Comparison of ENCODE assay signal across 9 mouse cellular contexts in genomic region chr4:82500578-82501098, GRCm38 (mm10).
A peak's percentile ranks its signal among the peaks of the same experiment; 100 is the strongest.
DNase-seq lines count a peak whose midpoint lies in the region; ATAC-seq and TF ChIP-seq lines count a peak whose summit lies in the region.
"Had no signal": no experiment of that assay in that cellular context is flagged by ENCODE, and none has a peak within 500 bp of the region (broad histone marks: within the 10 kb centered on the region; RNA-seq: fewer than 3 reads in every experiment).

No protein-coding gene starts in this region.

- H3K4me1 ChIP-seq in heart, adult 2 months (ENCODE audit: control insufficient read depth, insufficient read depth, low read length), result peaks cover 30% of the 10 kb centered on the region
- peaks cover 7% of the 10 kb centered on the region for H3K4me1 ChIP-seq in forebrain, embryonic 16.5 days (replicated peaks; ENCODE audit: control insufficient read depth, insufficient read depth, low read length)
- peaks cover 8% of the 10 kb centered on the region for H3K4me1 ChIP-seq in liver, embryonic 13.5 days (replicated peaks)

- DNase-seq in heart, adult 2 months, result no peak
- no peak for DNase-seq in heart, postnatal 36 days
- peak; percentile 14 for DNase-seq in 416B (ENCODE audit: low read depth)
- no peak for DNase-seq in liver, embryonic 13.5 days
- DNase-seq in right cerebral cortex, postnatal 14 days, result no peak
- DNase-seq in ovary, adult 18-20 months (ENCODE audit: low spot score), result no peak
- DNase-seq in right cerebral cortex, postnatal 36 days (ENCODE audit: low spot score in 2 of 2), result no peak
- DNase-seq: right cerebral cortex, adult 18-20 months had no signal

- H3K9me3 ChIP-seq in forebrain, embryonic 16.5 days (ENCODE audit: control insufficient read depth, low read length), result no peaks in the 10 kb centered on the region
- H3K9me3 ChIP-seq in liver, embryonic 13.5 days (replicated peaks), result no peaks in the 10 kb centered on the region

- peak overlapping the region; percentile 96 for H3K4me3 ChIP-seq in heart, adult 2 months
- peak overlapping the region; percentile 53 for H3K4me3 ChIP-seq in forebrain, embryonic 16.5 days (replicated peaks; ENCODE audit: low read length)
- no peak overlapping the region for H3K4me3 ChIP-seq in liver, embryonic 13.5 days (replicated peaks)

- H3K27me3 ChIP-seq in heart, adult 2 months (ENCODE audit: control insufficient read depth, insufficient read depth, low read length), result no peaks in the 10 kb centered on the region
- no peaks in the 10 kb centered on the region for H3K27me3 ChIP-seq in forebrain, embryonic 16.5 days (replicated peaks; ENCODE audit: control insufficient read depth, insufficient read depth, low read length)
- peaks cover 42% of the 10 kb centered on the region for H3K27me3 ChIP-seq in liver, embryonic 13.5 days

- H3K27ac ChIP-seq in heart, adult 2 months, result peak overlapping the region; percentile 100
- H3K27ac ChIP-seq in forebrain, embryonic 16.5 days (ENCODE audit: low read length), result peak overlapping the region; percentile 92
- H3K27ac ChIP-seq in liver, embryonic 13.5 days, result no peak overlapping the region

- peak overlapping the region; percentile 49 for H3K4me2 ChIP-seq in forebrain, embryonic 16.5 days (ENCODE audit: low read length)
- H3K4me2 ChIP-seq in liver, embryonic 13.5 days, result peak overlapping the region; percentile 18

- H3K79me2 ChIP-seq in heart, adult 2 months (replicated peaks; ENCODE audit: control insufficient read depth, insufficient read depth, low read length), result peaks cover 14% of the 10 kb centered on the region

- TF ChIP-seq EP300 in heart, adult 2 months (IDR thresholded peaks at IDR 0.05; ENCODE audit: insufficient read depth, low read depth, low read length), result no peak

- TF ChIP-seq CTCF in heart, adult 2 months (IDR thresholded peaks at IDR 0.05), result no peak

- ATAC-seq in forebrain, embryonic 16.5 days, result no peak
- no peak for ATAC-seq in liver, embryonic 13.5 days (ENCODE audit: low read depth)

- peaks cover 49% of the 10 kb centered on the region for H3K36me3 ChIP-seq in heart, adult 2 months (ENCODE audit: control insufficient read depth, insufficient read depth, low read length)
- H3K36me3 ChIP-seq in forebrain, embryonic 16.5 days (ENCODE audit: control insufficient read depth, insufficient read depth), result no peaks in the 10 kb centered on the region; the same call in 1 of the 2 replicates
- peaks cover 8% of the 10 kb centered on the region for H3K36me3 ChIP-seq in liver, embryonic 13.5 days

- intact Hi-C loops in heart, adult 2 months (cut with DNase I), result loop anchor here (10.0 kb wide), 1 partner anchor 436 kb away; no protein-coding TSS in a partner anchor
- intact Hi-C loops in heart, postnatal 36 days (cut with DNase I), result loop anchor here (2.0 to 5.0 kb wide), 3 partner anchors 16 to 183 kb away; no protein-coding TSS in a partner anchor

- no peak for TF ChIP-seq POLR2A in heart, adult 2 months (IDR thresholded peaks at IDR 0.05; ENCODE audit: insufficient read depth, low read depth, low read length)

- H3K9ac ChIP-seq in heart, adult 2 months (ENCODE audit: low read depth, low read length), result peak overlapping the region; percentile 55
- peak overlapping the region; percentile 75 for H3K9ac ChIP-seq in forebrain, embryonic 16.5 days (replicated peaks; ENCODE audit: low read depth, low read length)
- no peak overlapping the region for H3K9ac ChIP-seq in liver, embryonic 13.5 days

- WGBS in heart, adult 2 months, result 10% methylated on average over 5 of the region's 5 CpGs
- WGBS in forebrain, embryonic 16.5 days, result 26% methylated on average over 5 of the region's 5 CpGs
- 40% methylated on average over 5 of the region's 5 CpGs for WGBS in liver, embryonic 13.5 days (ENCODE audit: insufficient replicate concordance)
